Mouse (Mus musculus): ENCODE data around the gene Slc20a1. TPM values are rescaled to one million over a fixed set of nuclear protein-coding genes. Genes with fewer than 3 reads are reported as not detected.

Slc20a1 gene
- polyA plus RNA-seq, 1 experiment from 2014 or later = 57.2 TPM

- no peaks in the 10 kb centered on the region for H3K9me3 ChIP-seq
Observed at GRCm38 (mm10) chr2:129221097-129221632, 22.6 kb downstream of the Slc20a1 start.

GRCm38 (mm10) chr2:129224178-129224577 is 25.6 kb downstream of the Slc20a1 start:
- H3K36me3 ChIP-seq (replicated peaks) = no peaks in the 10 kb centered on the region
- H3K27me3 ChIP-seq (ENCODE audit: poor library complexity, severe bottlenecking) = no peaks in the 10 kb centered on the region
- DNase-seq (ENCODE audit: extremely low spot score, low spot score) = no peak
- no peaks in the 10 kb centered on the region for H3K9me3 ChIP-seq
- H3K4me3 ChIP-seq = no peak overlapping the region
- 87% methylated on average over 4 of the region's 4 CpGs for WGBS
- H3K27ac ChIP-seq = no peak overlapping the region
- peaks cover 7% of the 10 kb centered on the region; the same call in 1 of the 2 replicates for H3K4me1 ChIP-seq

More at GRCm38 (mm10) chr2:129221097-129221632, 22.6 kb downstream of the Slc20a1 start:
- H3K36me3 ChIP-seq (replicated peaks) = 0 out of 2 replicates have a peak, but pooled peaks cover 1% of the 10 kb centered on the region
- no peak for DNase-seq (ENCODE audit: extremely low spot score, low spot score)
- H3K27me3 ChIP-seq (ENCODE audit: poor library complexity, severe bottlenecking) = no peaks in the 10 kb centered on the region
- 93% methylated on average over 9 of the region's 9 CpGs for WGBS
- H3K27ac ChIP-seq = no peak overlapping the region
- H3K4me1 ChIP-seq = peaks cover 1% of the 10 kb centered on the region; the same call in 1 of the 2 replicates
- H3K4me3 ChIP-seq = no peak overlapping the region

- Histone ChIP-seq H3K36me3 (replicated peaks) (no peaks in the 10 kb centered on the region), H3K4me1 (peaks cover 7% of the 10 kb centered on the region; the same call in 1 of the 2 replicates), H3K9me3 (no peaks in the 10 kb centered on the region), H3K27me3 (ENCODE audit: poor library complexity, severe bottlenecking) (no peaks in the 10 kb centered on the region), H3K4me3 (no peak overlapping the region), H3K27ac (no peak overlapping the region)
- DNase-seq (ENCODE audit: extremely low spot score, low spot score) = no peak
- 90% methylated on average over 17 of the region's 17 CpGs for WGBS
Observed at GRCm38 (mm10) chr2:129225251-129225819, 26.8 kb downstream of the Slc20a1 start.

- Histone ChIP-seq H3K27me3 (ENCODE audit: poor library complexity, severe bottlenecking) (no peaks in the 10 kb centered on the region), H3K4me1 (peaks cover 7% of the 10 kb centered on the region; the same call in 1 of the 2 replicates), H3K36me3 (replicated peaks) (no peaks in the 10 kb centered on the region), H3K9me3 (no peaks in the 10 kb centered on the region), H3K27ac (peak overlapping the region; percentile 75), H3K4me3 (no peak overlapping the region)
- DNase-seq (ENCODE audit: extremely low spot score, low spot score) = no peak
- 65% methylated on average over 11 of the region's 11 CpGs for WGBS
Observed at GRCm38 (mm10) chr2:129226296-129226851, 27.8 kb downstream of the Slc20a1 start.

GRCm38 (mm10) chr2:129227011-129227529 is 28.5 kb downstream of the Slc20a1 start:
- Histone ChIP-seq H3K36me3 (replicated peaks) (no peaks in the 10 kb centered on the region), H3K9me3 (no peaks in the 10 kb centered on the region), H3K27me3 (ENCODE audit: poor library complexity, severe bottlenecking) (no peaks in the 10 kb centered on the region), H3K4me1 (peaks cover 7% of the 10 kb centered on the region; the same call in 1 of the 2 replicates), H3K4me3 (no peak overlapping the region), H3K27ac (peak overlapping the region; percentile 75)
- 77% methylated on average over 7 of the region's 7 CpGs for WGBS
- DNase-seq (ENCODE audit: extremely low spot score, low spot score) = no peak

- Histone ChIP-seq H3K4me1 (peaks cover 7% of the 10 kb centered on the region; the same call in 1 of the 2 replicates), H3K36me3 (replicated peaks) (no peaks in the 10 kb centered on the region), H3K27ac (peak overlapping the region; percentile 75; the same call in 1 of the 2 replicates), H3K4me3 (no peak overlapping the region), H3K9me3 (no peaks in the 10 kb centered on the region), H3K27me3 (ENCODE audit: poor library complexity, severe bottlenecking) (no peaks in the 10 kb centered on the region)
- WGBS = 71% methylated on average over 6 of the region's 7 CpGs
- DNase-seq (ENCODE audit: extremely low spot score, low spot score) = no peak
Observed at GRCm38 (mm10) chr2:129227709-129228108, 29.1 kb downstream of the Slc20a1 start.

GRCm38 (mm10) chr2:129228571-129228970 is 30.0 kb downstream of the Slc20a1 start:
- no peak for DNase-seq (ENCODE audit: extremely low spot score, low spot score)
- Histone ChIP-seq H3K36me3 (replicated peaks) (no peaks in the 10 kb centered on the region), H3K4me1 (peaks cover 7% of the 10 kb centered on the region; the same call in 1 of the 2 replicates), H3K9me3 (no peaks in the 10 kb centered on the region), H3K27ac (no peak overlapping the region), H3K4me3 (no peak overlapping the region), H3K27me3 (ENCODE audit: poor library complexity, severe bottlenecking) (no peaks in the 10 kb centered on the region)
- 89% methylated on average over 4 of the region's 4 CpGs for WGBS

- no peaks in the 10 kb centered on the region for H3K36me3 ChIP-seq (replicated peaks)
- H3K27ac ChIP-seq = no peak overlapping the region
- DNase-seq (ENCODE audit: extremely low spot score, low spot score) = no peak
- H3K27me3 ChIP-seq (ENCODE audit: poor library complexity, severe bottlenecking) = no peaks in the 10 kb centered on the region
- peaks cover 7% of the 10 kb centered on the region; the same call in 1 of the 2 replicates for H3K4me1 ChIP-seq
- H3K4me3 ChIP-seq = no peak overlapping the region
- H3K9me3 ChIP-seq = no peaks in the 10 kb centered on the region
- 96% methylated on average over 7 of the region's 7 CpGs for WGBS
Observed at GRCm38 (mm10) chr2:129229316-129229715, 30.8 kb downstream of the Slc20a1 start.

- WGBS = 75% methylated on average over 4 of the region's 4 CpGs
- Histone ChIP-seq H3K4me1 (no peaks in the 10 kb centered on the region), H3K9me3 (no peaks in the 10 kb centered on the region), H3K4me3 (no peak overlapping the region), H3K36me3 (replicated peaks) (no peaks in the 10 kb centered on the region), H3K27me3 (ENCODE audit: poor library complexity, severe bottlenecking) (no peaks in the 10 kb centered on the region), H3K27ac (no peak overlapping the region)
- DNase-seq (ENCODE audit: extremely low spot score, low spot score) = no peak
Observed at GRCm38 (mm10) chr2:129232023-129232422, 33.5 kb downstream of the Slc20a1 start.

GRCm38 (mm10) chr2:129232484-129232883 is 33.9 kb downstream of the Slc20a1 start:
- Histone ChIP-seq H3K4me1 (no peaks in the 10 kb centered on the region), H3K4me3 (no peak overlapping the region), H3K36me3 (replicated peaks) (no peaks in the 10 kb centered on the region), H3K27ac (peak overlapping the region; percentile 63), H3K27me3 (ENCODE audit: poor library complexity, severe bottlenecking) (no peaks in the 10 kb centered on the region), H3K9me3 (no peaks in the 10 kb centered on the region)
- no peak for DNase-seq (ENCODE audit: extremely low spot score, low spot score)
- 88% methylated on average over 9 of the region's 9 CpGs for WGBS

GRCm38 (mm10) chr2:129233218-129233617 is 34.7 kb downstream of the Slc20a1 start:
- H3K36me3 ChIP-seq (replicated peaks) = no peaks in the 10 kb centered on the region
- no peaks in the 10 kb centered on the region for H3K4me1 ChIP-seq
- DNase-seq (ENCODE audit: extremely low spot score, low spot score) = no peak
- H3K9me3 ChIP-seq = no peaks in the 10 kb centered on the region
- WGBS = 88% methylated on average over 1 of the region's 1 CpGs
- no peak overlapping the region for H3K4me3 ChIP-seq
- 0 out of 2 replicates have a peak overlapping the region, but pooled peaks have one; percentile 27 for H3K27ac ChIP-seq
- no peaks in the 10 kb centered on the region for H3K27me3 ChIP-seq (ENCODE audit: poor library complexity, severe bottlenecking)

- no peaks in the 10 kb centered on the region for H3K27me3 ChIP-seq (ENCODE audit: poor library complexity, severe bottlenecking)
- no peak overlapping the region for H3K4me3 ChIP-seq
- no peak for DNase-seq (ENCODE audit: extremely low spot score, low spot score)
- H3K4me1 ChIP-seq = no peaks in the 10 kb centered on the region
- WGBS = 56% methylated on average over 9 of the region's 9 CpGs
- H3K36me3 ChIP-seq (replicated peaks) = no peaks in the 10 kb centered on the region
- no peaks in the 10 kb centered on the region for H3K9me3 ChIP-seq
- H3K27ac ChIP-seq = peak overlapping the region; percentile 27
Observed at GRCm38 (mm10) chr2:129233803-129234477, 35.4 kb downstream of the Slc20a1 start.

Data from forebrain, embryonic 10.5 days (tissue).